Mouse (Mus musculus): Measurements from ENCODE around the gene Peli2. TPM values are rescaled to one million over a fixed set of nuclear protein-coding genes. Genes with fewer than 3 reads are reported as not detected.

The Peli2 gene
- 3.1 TPM for polyA plus RNA-seq (2014; fragmentation: Illumina TruSeq; extraction: RNeasy Lipid Tissue Mini Kit (QIAGEN cat#74804); ENCODE audit: low replicate concordance)

DNA sequence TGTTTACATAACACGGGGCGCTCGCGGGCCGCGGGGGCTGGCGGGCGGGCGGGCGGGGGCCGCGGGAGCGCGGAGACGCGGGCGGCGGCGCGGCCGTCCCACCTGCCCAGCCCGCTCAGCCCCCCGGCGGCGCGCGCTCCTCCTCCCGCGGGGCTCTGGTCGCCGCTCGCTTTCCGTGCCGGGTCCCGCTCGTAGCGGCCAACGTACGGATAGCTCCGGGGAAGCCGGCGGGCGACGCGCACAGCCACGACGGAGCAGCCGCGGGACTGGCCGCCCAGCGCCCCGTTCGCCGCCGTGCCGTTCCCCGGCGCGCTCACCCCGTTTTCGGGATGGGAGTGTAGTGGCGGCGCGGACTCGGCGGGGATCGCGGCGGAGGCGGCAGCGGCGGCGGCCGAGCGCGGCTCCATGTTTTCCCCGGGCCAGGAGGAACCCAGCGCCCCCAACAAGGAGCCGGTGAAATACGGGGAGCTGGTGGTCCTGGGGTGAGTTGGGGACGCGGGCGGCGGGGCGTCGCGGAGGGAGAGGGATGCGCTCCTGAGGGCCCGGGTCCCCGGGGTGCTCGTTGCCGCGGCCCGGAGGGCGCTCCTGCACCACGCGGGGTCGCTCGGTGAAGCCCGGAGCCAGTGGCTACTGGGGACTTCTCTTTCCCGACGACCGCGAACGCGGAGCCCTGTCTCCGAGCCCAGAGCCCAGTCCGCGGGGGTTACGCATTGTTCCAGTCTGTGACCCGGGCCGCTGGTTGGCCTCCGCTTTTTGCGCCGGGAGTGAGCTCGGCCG is at the start of gene Peli2:
Gene Peli2 (plus strand): TSS at position 72 of the 777 bp plus-strand sequence.

All from small intestine, adult 10 weeks (tissue).